Mouse (Mus musculus) right cerebral cortex, adult 2 months (tissue): Measurements from ENCODE around the gene Senp7.
"Not testable (repeated sequence)": the region's sequence is repeated elsewhere in the genome, so short reads cannot be mapped to it uniquely, and the experiment has no call there.

Source experiments
- DNase-seq, 2 experiments: peaks; one replicate each; pipeline ENCODE4 v3.0.0; 2021 to 2022; ENCODE audit warnings: low spot score in 2 of 2

Senp7 gene

GRCm38 (mm10) chr16:56134149-56134548 is 86.0 kb downstream of the Senp7 start:
- no peak for DNase-seq

GRCm38 (mm10) chr16:56137672-56138071 is 89.5 kb downstream of the Senp7 start:
- DNase-seq, result not testable (repeated sequence)

- no peak for DNase-seq
Measured at GRCm38 (mm10) chr16:56139921-56140320, 91.8 kb downstream of the Senp7 start.

GRCm38 (mm10) chr16:56144876-56145555 is 96.9 kb downstream of the Senp7 start:
- DNase-seq, result no peak

GRCm38 (mm10) chr16:56147679-56148078 is 99.5 kb downstream of the Senp7 start:
- no peak for DNase-seq

- DNase-seq, result no peak
Measured at GRCm38 (mm10) chr16:56163466-56163865, 115.3 kb downstream of the Senp7 start.

- no peak for DNase-seq
Measured at GRCm38 (mm10) chr16:56170247-56170646, 122.1 kb downstream of the Senp7 start.

- DNase-seq, result peak in 1 of 2 experiments; percentile 15
Measured at GRCm38 (mm10) chr16:56175867-56176581, 127.9 kb downstream of the Senp7 start.

- no peak for DNase-seq
Measured at GRCm38 (mm10) chr16:56186863-56187262, 138.7 kb downstream of the Senp7 start.

- peak; percentile 7 to 20 for DNase-seq
Measured at GRCm38 (mm10) chr16:56188198-56188597, 140.1 kb downstream of the Senp7 start.

- DNase-seq, result no peak
Measured at GRCm38 (mm10) chr16:56204051-56204450, 155.9 kb downstream of the Senp7 start, which contains the start of gene Impg2. Gene Impg2, plus strand, starts transcription at chr16:56204313.

GRCm38 (mm10) chr16:56212740-56213139 is 164.6 kb downstream of the Senp7 start:
- no peak for DNase-seq

- no peak for DNase-seq
Measured at GRCm38 (mm10) chr16:56227686-56228085, 179.5 kb downstream of the Senp7 start.

- no peak for DNase-seq
Measured at GRCm38 (mm10) chr16:56229455-56229854, 181.3 kb downstream of the Senp7 start.

- DNase-seq, result peak; percentile 28 to 37
Measured at GRCm38 (mm10) chr16:56231300-56231699, 183.2 kb downstream of the Senp7 start.

GRCm38 (mm10) chr16:56232736-56233135 is 184.6 kb downstream of the Senp7 start:
- no peak for DNase-seq
